23 mouse cellular contexts compared by ENCODE assay signal in genomic region chr5:118376478-118376877, GRCm38 (mm10).
DNase-seq lines count a peak whose midpoint lies in the region; ATAC-seq and TF ChIP-seq lines count a peak whose summit lies in the region.
"Had no signal": no experiment of that assay in that cellular context is flagged by ENCODE, and none has a peak within 500 bp of the region (broad histone marks: within the 10 kb centered on the region; RNA-seq: fewer than 3 reads in every experiment).

No protein-coding gene starts in this region.

- no peaks in the 10 kb centered on the region for H3K9me3 ChIP-seq in lung, postnatal 0 days (ENCODE audit: low read length)
- no peaks in the 10 kb centered on the region for H3K9me3 ChIP-seq in midbrain, embryonic 13.5 days
- H3K9me3 ChIP-seq: embryonic facial prominence, embryonic 10.5 days; forebrain, embryonic 10.5 days; heart, embryonic 10.5 days; hindbrain, embryonic 15.5 days; intestine, embryonic 15.5 days; limb, embryonic 10.5 days had no signal

- no peak for TF ChIP-seq POLR2A in bone marrow macrophage, adult 2 months (IDR thresholded peaks at IDR 0.05; ENCODE audit: borderline replicate concordance, low read depth, low read length)

- peak; percentile 53 for DNase-seq in lung, postnatal 0 days (ENCODE audit: low spot score)
- no peak for DNase-seq in lung, postnatal 25 days (ENCODE audit: low spot score)
- DNase-seq in splenic B cell, adult 2 months (ENCODE audit: low read depth, low spot score), result peak; percentile 45
- no peak for DNase-seq in cerebellum, adult 18-20 months
- DNase-seq: adrenal gland, postnatal 10 days; cerebellum, adult 9-10 months; gastrocnemius, postnatal 36 days; kidney, adult 9 months; kidney, postnatal 14 days; lung, postnatal 10 days; right cerebral cortex, postnatal 4 days; thymus, adult 2 months; thymus, postnatal 4 days had no signal

- ATAC-seq in lung, postnatal 0 days, result no peak
- no peak for ATAC-seq in midbrain, embryonic 13.5 days
- ATAC-seq: forebrain, embryonic 16.5 days; intestine, embryonic 15.5 days had no signal

- no peak overlapping the region for H3K27ac ChIP-seq in lung, postnatal 0 days (ENCODE audit: low read length)
- 0 out of 2 replicates have a peak overlapping the region, but pooled peaks have one; percentile 13 for H3K27ac ChIP-seq in bone marrow macrophage, adult 2 months (ENCODE audit: insufficient read depth, low read depth, low read length)
- H3K27ac ChIP-seq in macrophage, result peak overlapping the region; percentile 5; the same call in 1 of the 2 replicates
- no peak overlapping the region for H3K27ac ChIP-seq in midbrain, embryonic 13.5 days
- H3K27ac ChIP-seq: forebrain, embryonic 10.5 days; heart, embryonic 10.5 days; hindbrain, embryonic 15.5 days; intestine, embryonic 15.5 days; limb, embryonic 10.5 days had no signal

- TF ChIP-seq EP300 in lung, postnatal 0 days (IDR thresholded peaks at IDR 0.05), result no peak

- no peaks in the 10 kb centered on the region for H3K27me3 ChIP-seq in lung, postnatal 0 days (replicated peaks; ENCODE audit: insufficient read depth, low read length)
- no peaks in the 10 kb centered on the region for H3K27me3 ChIP-seq in splenic B cell, adult 2 months (ENCODE audit: control insufficient read depth, insufficient read depth, low read length, poor library complexity, severe bottlenecking)
- H3K27me3 ChIP-seq in midbrain, embryonic 13.5 days, result peaks cover 62% of the 10 kb centered on the region
- H3K27me3 ChIP-seq: hindbrain, embryonic 15.5 days; intestine, embryonic 15.5 days had no signal

- no peak overlapping the region for H3K9ac ChIP-seq in lung, postnatal 0 days (replicated peaks; ENCODE audit: low read depth)
- H3K9ac ChIP-seq in midbrain, embryonic 13.5 days (replicated peaks), result no peak overlapping the region
- H3K9ac ChIP-seq: hindbrain, embryonic 15.5 days; intestine, embryonic 15.5 days had no signal

- no peaks in the 10 kb centered on the region for H3K36me3 ChIP-seq in lung, postnatal 0 days (ENCODE audit: insufficient read depth, low read length)
- H3K36me3 ChIP-seq in macrophage (ENCODE audit: inconsistent target), result no peaks in the 10 kb centered on the region
- H3K36me3 ChIP-seq in splenic B cell, adult 2 months (ENCODE audit: control insufficient read depth, insufficient read depth, low read length, poor library complexity, severe bottlenecking), result no peaks in the 10 kb centered on the region
- H3K36me3 ChIP-seq in midbrain, embryonic 13.5 days, result no peaks in the 10 kb centered on the region
- H3K36me3 ChIP-seq: embryonic facial prominence, embryonic 10.5 days; forebrain, embryonic 10.5 days; heart, embryonic 10.5 days; hindbrain, embryonic 15.5 days; intestine, embryonic 15.5 days; limb, embryonic 10.5 days had no signal

- H3K79me2 ChIP-seq in macrophage (ENCODE audit: inconsistent target), result no peaks in the 10 kb centered on the region

- no peak overlapping the region for H3K4me3 ChIP-seq in lung, postnatal 0 days (ENCODE audit: low read depth, low read length)
- no peak overlapping the region for H3K4me3 ChIP-seq in bone marrow macrophage, adult 2 months (ENCODE audit: insufficient read depth, low read length)
- H3K4me3 ChIP-seq in macrophage (ENCODE audit: inconsistent target), result no peak overlapping the region
- H3K4me3 ChIP-seq in midbrain, embryonic 13.5 days (replicated peaks), result no peak overlapping the region
- H3K4me3 ChIP-seq: embryonic facial prominence, embryonic 10.5 days; forebrain, embryonic 10.5 days; heart, embryonic 10.5 days; hindbrain, embryonic 15.5 days; intestine, embryonic 15.5 days; limb, embryonic 10.5 days had no signal

- no peak; the same call in 1 of the 2 replicates for TF ChIP-seq CTCF in lung, postnatal 0 days (IDR thresholded peaks at IDR 0.05)
- no peak for TF ChIP-seq CTCF in bone marrow macrophage, adult 2 months (IDR thresholded peaks at IDR 0.05; ENCODE audit: low read depth, low read length)

- WGBS in lung, postnatal 0 days, result 42% methylated on average over 5 of the region's 5 CpGs
- 6% methylated on average over 4 of the region's 5 CpGs for WGBS in macrophage (ENCODE audit: missing documents)
- WGBS in midbrain, embryonic 13.5 days, result 74% methylated on average over 5 of the region's 5 CpGs

- H3K4me2 ChIP-seq in lung, postnatal 0 days (replicated peaks; ENCODE audit: low read depth, low read length), result no peak overlapping the region
- no peak overlapping the region for H3K4me2 ChIP-seq in midbrain, embryonic 13.5 days (replicated peaks)
- H3K4me2 ChIP-seq: hindbrain, embryonic 15.5 days; intestine, embryonic 15.5 days had no signal

- peaks cover 46% of the 10 kb centered on the region for H3K4me1 ChIP-seq in lung, postnatal 0 days (ENCODE audit: insufficient read depth, low read depth, low read length)
- H3K4me1 ChIP-seq in bone marrow macrophage, adult 2 months (ENCODE audit: control insufficient read depth, insufficient read depth, low read length), result peaks cover 25% of the 10 kb centered on the region
- peaks cover 41% of the 10 kb centered on the region for H3K4me1 ChIP-seq in midbrain, embryonic 13.5 days (replicated peaks)

Comparison
In these comparisons a context has a peak if more than half of its experiments do, and no peak if none do; other contexts are left out.
1. DNase-seq: peak in lung, postnatal 0 days (single experiment) and splenic B cell, adult 2 months (single experiment); none in lung, postnatal 25 days (single experiment) and cerebellum, adult 18-20 months (0 of 2).
2. H3K27ac ChIP-seq: peak in bone marrow macrophage, adult 2 months (single experiment) and macrophage (single experiment); none in lung, postnatal 0 days (single experiment) and midbrain, embryonic 13.5 days (single experiment).